Mouse (Mus musculus): ENCODE measurements around the gene Abtb2. TPM values are rescaled to one million over a fixed set of nuclear protein-coding genes. Genes with fewer than 3 reads are reported as not detected.

Gene Abtb2
- total and polyA plus RNA-seq, 2 experiments from 2014 or later: 12.3 to 45.9 TPM

DNA sequence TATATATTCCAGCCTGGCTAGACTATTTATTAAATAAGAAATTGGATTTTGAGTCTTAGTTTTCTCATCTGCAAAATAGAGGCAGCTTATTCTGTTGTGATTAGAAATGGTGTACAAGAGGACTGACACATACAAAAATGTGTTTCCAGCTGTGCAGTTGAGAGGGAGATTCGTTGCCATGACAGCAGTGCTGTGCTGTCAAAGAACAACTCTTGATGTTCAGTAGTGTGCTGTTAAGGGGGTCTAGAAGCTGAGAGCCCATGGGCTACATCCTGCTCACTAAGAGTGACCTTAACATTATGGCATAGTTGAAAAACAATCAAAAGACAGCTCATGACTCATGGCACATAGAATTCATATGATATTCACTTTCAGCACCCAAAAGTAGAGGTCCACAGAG lies 71.3 kb downstream of the Abtb2 start:
- Histone ChIP-seq H3K27me3 (ENCODE audit: control insufficient read depth, insufficient read depth, low read length) (no peaks in the 10 kb centered on the region), H3K9me3 (replicated peaks; ENCODE audit: control insufficient read depth, low read length) (no peaks in the 10 kb centered on the region), H3K4me3 (ENCODE audit: low read depth, low read length) (no peak overlapping the region), H3K36me3 (replicated peaks; ENCODE audit: control insufficient read depth, insufficient read depth, low read length) (no peaks in the 10 kb centered on the region), H3K27ac (ENCODE audit: low read depth) (no peak overlapping the region), H3K9ac (replicated peaks; ENCODE audit: low read depth, low read length) (no peak overlapping the region), H3K4me1 (ENCODE audit: control insufficient read depth, insufficient read depth) (peaks cover 22% of the 10 kb centered on the region), H3K4me2 (ENCODE audit: low read depth, low read length) (no peak overlapping the region)
- DNase-seq (ENCODE audit: low spot score): no peak
- no peak for ATAC-seq (ENCODE audit: insufficient read depth, low read depth)
- 64% methylated on average over 1 of the region's 1 CpGs for WGBS
- no peak for TF ChIP-seq CTCF (IDR thresholded peaks at IDR 0.05; ENCODE audit: low read depth)
- TF ChIP-seq EP300 (IDR thresholded peaks at IDR 0.05; ENCODE audit: low read depth): no peak

GRCm38 (mm10) chr2:103637943-103638342 lies 71.8 kb downstream of the Abtb2 start:
- no peak for ATAC-seq (ENCODE audit: insufficient read depth, low read depth)
- Histone ChIP-seq H3K9ac (replicated peaks; ENCODE audit: low read depth, low read length) (no peak overlapping the region), H3K9me3 (replicated peaks; ENCODE audit: control insufficient read depth, low read length) (no peaks in the 10 kb centered on the region), H3K4me1 (ENCODE audit: control insufficient read depth, insufficient read depth) (peaks cover 16% of the 10 kb centered on the region), H3K4me2 (ENCODE audit: low read depth, low read length) (no peak overlapping the region), H3K36me3 (replicated peaks; ENCODE audit: control insufficient read depth, insufficient read depth, low read length) (no peaks in the 10 kb centered on the region), H3K27me3 (ENCODE audit: control insufficient read depth, insufficient read depth, low read length) (no peaks in the 10 kb centered on the region), H3K4me3 (ENCODE audit: low read depth, low read length) (no peak overlapping the region), H3K27ac (ENCODE audit: low read depth) (no peak overlapping the region)
- no peak for DNase-seq (ENCODE audit: low spot score)
- WGBS: 93% methylated on average over 5 of the region's 5 CpGs
- TF ChIP-seq CTCF (IDR thresholded peaks at IDR 0.05; ENCODE audit: low read depth) (no peak), EP300 (IDR thresholded peaks at IDR 0.05; ENCODE audit: low read depth) (no peak)

GRCm38 (mm10) chr2:103639701-103640100 lies 73.6 kb downstream of the Abtb2 start:
- 43% methylated on average over 2 of the region's 2 CpGs for WGBS
- Histone ChIP-seq H3K4me1 (ENCODE audit: control insufficient read depth, insufficient read depth) (peaks cover 28% of the 10 kb centered on the region), H3K27ac (ENCODE audit: low read depth) (no peak overlapping the region), H3K4me2 (ENCODE audit: low read depth, low read length) (no peak overlapping the region), H3K27me3 (ENCODE audit: control insufficient read depth, insufficient read depth, low read length) (no peaks in the 10 kb centered on the region), H3K4me3 (ENCODE audit: low read depth, low read length) (no peak overlapping the region), H3K36me3 (replicated peaks; ENCODE audit: control insufficient read depth, insufficient read depth, low read length) (no peaks in the 10 kb centered on the region), H3K9me3 (replicated peaks; ENCODE audit: control insufficient read depth, low read length) (no peaks in the 10 kb centered on the region), H3K9ac (replicated peaks; ENCODE audit: low read depth, low read length) (no peak overlapping the region)
- DNase-seq (ENCODE audit: low spot score) (no peak), ATAC-seq (ENCODE audit: insufficient read depth, low read depth) (no peak)
- no peak for TF ChIP-seq EP300 (IDR thresholded peaks at IDR 0.05; ENCODE audit: low read depth)
- no peak for TF ChIP-seq CTCF (IDR thresholded peaks at IDR 0.05; ENCODE audit: low read depth)

GRCm38 (mm10) chr2:103640861-103641260 lies 74.8 kb downstream of the Abtb2 start:
- no peaks in the 10 kb centered on the region for H3K27me3 ChIP-seq (ENCODE audit: control insufficient read depth, insufficient read depth, low read length)
- H3K4me1 ChIP-seq (ENCODE audit: control insufficient read depth, insufficient read depth): peaks cover 30% of the 10 kb centered on the region
- TF ChIP-seq EP300 (IDR thresholded peaks at IDR 0.05; ENCODE audit: low read depth): no peak
- no peak for TF ChIP-seq CTCF (IDR thresholded peaks at IDR 0.05; ENCODE audit: low read depth)
- WGBS: 55% methylated on average over 2 of the region's 2 CpGs
- H3K36me3 ChIP-seq (replicated peaks; ENCODE audit: control insufficient read depth, insufficient read depth, low read length): no peaks in the 10 kb centered on the region
- no peaks in the 10 kb centered on the region for H3K9me3 ChIP-seq (replicated peaks; ENCODE audit: control insufficient read depth, low read length)
- DNase-seq (ENCODE audit: low spot score) (no peak), ATAC-seq (ENCODE audit: insufficient read depth, low read depth) (no peak)
- H3K4me2 ChIP-seq (ENCODE audit: low read depth, low read length): no peak overlapping the region
- no peak overlapping the region for H3K9ac ChIP-seq (replicated peaks; ENCODE audit: low read depth, low read length)
- no peak overlapping the region for H3K4me3 ChIP-seq (ENCODE audit: low read depth, low read length)
- H3K27ac ChIP-seq (ENCODE audit: low read depth): no peak overlapping the region

- H3K4me2 ChIP-seq (ENCODE audit: low read depth, low read length): no peak overlapping the region
- ATAC-seq (ENCODE audit: insufficient read depth, low read depth): peak; percentile 47; the same call in 1 of the 2 replicates
- no peaks in the 10 kb centered on the region for H3K9me3 ChIP-seq (replicated peaks; ENCODE audit: control insufficient read depth, low read length)
- DNase-seq (ENCODE audit: low spot score): no peak
- 47% methylated on average over 4 of the region's 4 CpGs for WGBS
- peaks cover 27% of the 10 kb centered on the region for H3K4me1 ChIP-seq (ENCODE audit: control insufficient read depth, insufficient read depth)
- TF ChIP-seq EP300 (IDR thresholded peaks at IDR 0.05; ENCODE audit: low read depth): no peak
- peak; percentile 28 for TF ChIP-seq CTCF (IDR thresholded peaks at IDR 0.05; ENCODE audit: low read depth)
- H3K9ac ChIP-seq (replicated peaks; ENCODE audit: low read depth, low read length): no peak overlapping the region
- H3K4me3 ChIP-seq (ENCODE audit: low read depth, low read length): no peak overlapping the region
- no peaks in the 10 kb centered on the region for H3K36me3 ChIP-seq (replicated peaks; ENCODE audit: control insufficient read depth, insufficient read depth, low read length)
- H3K27me3 ChIP-seq (ENCODE audit: control insufficient read depth, insufficient read depth, low read length): no peaks in the 10 kb centered on the region
- peak overlapping the region; percentile 52; the same call in 1 of the 2 replicates for H3K27ac ChIP-seq (ENCODE audit: low read depth)
Measured at GRCm38 (mm10) chr2:103643584-103644211, 77.6 kb downstream of the Abtb2 start.

DNA sequence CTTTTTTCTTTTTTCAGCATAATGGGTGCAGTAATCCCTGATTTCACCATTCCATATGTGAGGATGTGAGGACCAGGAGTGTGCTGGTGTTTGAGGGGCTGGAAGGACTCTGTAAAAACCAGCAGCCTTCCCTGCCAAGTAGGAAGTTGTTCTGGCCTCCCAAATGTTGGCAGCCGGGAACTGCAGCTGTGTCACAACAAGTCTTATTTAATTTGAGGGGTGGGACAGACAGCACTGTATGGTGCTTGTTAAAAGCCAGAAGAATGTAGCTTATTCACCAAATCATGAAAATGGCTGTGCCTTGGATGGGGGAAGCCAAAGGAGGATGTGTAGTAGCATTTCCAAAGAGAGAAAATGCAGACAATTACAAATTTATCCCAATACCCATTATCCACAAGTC lies 78.3 kb downstream of the Abtb2 start:
- H3K4me2 ChIP-seq (ENCODE audit: low read depth, low read length): no peak overlapping the region
- no peaks in the 10 kb centered on the region for H3K9me3 ChIP-seq (replicated peaks; ENCODE audit: control insufficient read depth, low read length)
- no peak for TF ChIP-seq CTCF (IDR thresholded peaks at IDR 0.05; ENCODE audit: low read depth)
- 35% methylated on average over 1 of the region's 1 CpGs for WGBS
- H3K27me3 ChIP-seq (ENCODE audit: control insufficient read depth, insufficient read depth, low read length): no peaks in the 10 kb centered on the region
- ATAC-seq (ENCODE audit: insufficient read depth, low read depth) (no peak), DNase-seq (ENCODE audit: low spot score) (no peak)
- H3K9ac ChIP-seq (replicated peaks; ENCODE audit: low read depth, low read length): no peak overlapping the region
- H3K27ac ChIP-seq (ENCODE audit: low read depth): no peak overlapping the region
- no peaks in the 10 kb centered on the region for H3K36me3 ChIP-seq (replicated peaks; ENCODE audit: control insufficient read depth, insufficient read depth, low read length)
- peaks cover 33% of the 10 kb centered on the region for H3K4me1 ChIP-seq (ENCODE audit: control insufficient read depth, insufficient read depth)
- no peak overlapping the region for H3K4me3 ChIP-seq (ENCODE audit: low read depth, low read length)
